Mouse (Mus musculus) lung, adult 2 months (tissue): ENCODE data around the gene 5730596B20Rik.

Source experiments
- CTCF ChIP-seq: fragments of 200-500 bp; IDR thresholded peaks from 2 replicates; pipeline ENCODE4 v1.5.1; 2011; ENCODE audit warnings: mild to moderate bottlenecking, low read length, control low read depth; ENCODE audit not compliant: insufficient read depth
- POLR2A ChIP-seq: fragments of 200-500 bp; IDR thresholded peaks from 2 replicates; pipeline ENCODE4 v1.6.1; 2011; ENCODE audit warnings: low read depth, mild to moderate bottlenecking, control low read depth, low read length, borderline replicate concordance; ENCODE audit errors: extremely low read depth

GRCm38 (mm10) chr6:52139115-52139514, 38.2 kb upstream of the 5730596B20Rik start:
- TF ChIP-seq POLR2A (no peak), CTCF (no peak)
